Mouse (Mus musculus): Measurements from ENCODE around the gene Slc38a4.

DNA sequence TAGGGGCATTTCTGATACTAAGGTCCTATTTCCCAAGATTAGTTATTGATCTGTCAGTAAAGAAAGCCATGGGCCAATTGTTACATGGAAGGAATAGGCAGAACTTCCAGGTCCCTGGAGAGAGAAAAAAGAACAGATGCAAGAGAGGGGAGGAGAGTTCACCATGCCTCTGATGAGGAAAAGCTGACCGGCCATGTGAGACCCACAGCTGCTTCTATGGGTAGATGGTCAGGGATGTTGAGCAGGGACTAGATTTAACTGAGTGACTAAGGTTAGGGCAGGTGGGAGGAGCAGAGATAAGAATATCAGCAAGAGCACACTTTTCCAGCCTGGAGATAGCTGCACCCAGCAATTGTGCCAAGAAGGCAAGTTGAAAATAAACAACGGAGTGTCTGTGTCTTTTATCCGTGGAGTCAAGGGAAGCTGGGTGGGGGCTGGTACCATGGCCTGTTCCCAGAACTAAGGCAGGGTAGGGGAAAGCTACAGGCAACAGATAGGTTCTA lies 49.2 kb upstream of the Slc38a4 start:
- TF ChIP-seq CTCF (IDR thresholded peaks at IDR 0.05; ENCODE audit: borderline replicate concordance, insufficient read depth, low read depth, low read length) (no peak), POLR2A (IDR thresholded peaks at IDR 0.05; ENCODE audit: borderline replicate concordance, insufficient read depth, low read length) (no peak)
